ENCODE assay signal across 23 mouse cellular contexts in genomic region chr1:43537496-43537895, GRCm38 (mm10).
DNase-seq lines count a peak whose midpoint lies in the region; ATAC-seq and TF ChIP-seq lines count a peak whose summit lies in the region.
"Had no signal": no experiment of that assay in that cellular context is flagged by ENCODE, and none has a peak within 500 bp of the region (broad histone marks: within the 10 kb centered on the region; RNA-seq: fewer than 3 reads in every experiment).

No protein-coding gene starts in this region.

- intact Hi-C loops in heart, postnatal 10 days (cut with DNase I), result loop anchor here (5.0 kb wide), 1 partner anchor 235 kb away; no protein-coding TSS in a partner anchor
- intact Hi-C loops in heart, postnatal 25 days (cut with DNase I), result loop anchor here (5.0 kb wide), 1 partner anchor 240 kb away; no protein-coding TSS in a partner anchor

- no peak overlapping the region for H3K9ac ChIP-seq in heart, embryonic 12.5 days
- H3K9ac ChIP-seq in heart, embryonic 15.5 days, result no peak overlapping the region
- no peak overlapping the region for H3K9ac ChIP-seq in heart, postnatal 0 days (replicated peaks; ENCODE audit: low read depth, low read length)
- H3K9ac ChIP-seq: embryonic facial prominence, embryonic 13.5 days; embryonic facial prominence, embryonic 15.5 days; forebrain, embryonic 12.5 days had no signal

- no peak for TF ChIP-seq EP300 in heart, postnatal 0 days (IDR thresholded peaks at IDR 0.05; ENCODE audit: low read depth)

- H3K4me2 ChIP-seq in heart, embryonic 12.5 days, result no peak overlapping the region
- H3K4me2 ChIP-seq in heart, embryonic 15.5 days, result no peak overlapping the region
- no peak overlapping the region for H3K4me2 ChIP-seq in heart, postnatal 0 days (ENCODE audit: low read depth, low read length)
- H3K4me2 ChIP-seq: embryonic facial prominence, embryonic 13.5 days; embryonic facial prominence, embryonic 15.5 days; forebrain, embryonic 12.5 days had no signal

- peak overlapping the region; percentile 45 for H3K27ac ChIP-seq in heart, embryonic 12.5 days (ENCODE audit: poor library complexity, severe bottlenecking)
- peak overlapping the region; percentile 54; the same call in 1 of the 2 replicates for H3K27ac ChIP-seq in heart, embryonic 15.5 days
- 0 out of 2 replicates have a peak overlapping the region, but pooled peaks have one; percentile 46 for H3K27ac ChIP-seq in heart, postnatal 0 days (ENCODE audit: low read depth)
- H3K27ac ChIP-seq: embryonic facial prominence, embryonic 13.5 days; embryonic facial prominence, embryonic 15.5 days; forebrain, embryonic 10.5 days; forebrain, embryonic 12.5 days had no signal

- TF ChIP-seq CTCF in heart, postnatal 0 days (IDR thresholded peaks at IDR 0.05; ENCODE audit: low read depth), result no peak

- H3K9me3 ChIP-seq in heart, embryonic 12.5 days (replicated peaks), result no peaks in the 10 kb centered on the region
- no peaks in the 10 kb centered on the region for H3K9me3 ChIP-seq in heart, embryonic 15.5 days (replicated peaks)
- no peaks in the 10 kb centered on the region for H3K9me3 ChIP-seq in heart, postnatal 0 days (replicated peaks; ENCODE audit: control insufficient read depth, low read length)
- H3K9me3 ChIP-seq: embryonic facial prominence, embryonic 13.5 days; embryonic facial prominence, embryonic 15.5 days; forebrain, embryonic 10.5 days; forebrain, embryonic 12.5 days had no signal

- H3K4me3 ChIP-seq in heart, embryonic 12.5 days, result no peak overlapping the region
- H3K4me3 ChIP-seq in heart, embryonic 15.5 days, result no peak overlapping the region
- H3K4me3 ChIP-seq in heart, postnatal 0 days (ENCODE audit: low read depth, low read length), result no peak overlapping the region
- H3K4me3 ChIP-seq: embryonic facial prominence, embryonic 13.5 days; embryonic facial prominence, embryonic 15.5 days; erythroblast, embryonic 14.5 days; forebrain, embryonic 10.5 days; forebrain, embryonic 12.5 days had no signal

- H3K4me1 ChIP-seq in heart, embryonic 12.5 days (replicated peaks), result peaks cover 60% of the 10 kb centered on the region
- H3K4me1 ChIP-seq in heart, embryonic 15.5 days (replicated peaks), result peaks cover 48% of the 10 kb centered on the region
- peaks cover 43% of the 10 kb centered on the region for H3K4me1 ChIP-seq in heart, postnatal 0 days (ENCODE audit: control insufficient read depth, insufficient read depth)

- no peaks in the 10 kb centered on the region for H3K27me3 ChIP-seq in heart, embryonic 12.5 days (replicated peaks)
- no peaks in the 10 kb centered on the region for H3K27me3 ChIP-seq in heart, embryonic 15.5 days
- H3K27me3 ChIP-seq in heart, postnatal 0 days (ENCODE audit: control insufficient read depth, insufficient read depth, low read length), result no peaks in the 10 kb centered on the region
- H3K27me3 ChIP-seq: embryonic facial prominence, embryonic 13.5 days; embryonic facial prominence, embryonic 15.5 days; forebrain, embryonic 12.5 days had no signal

- no peak for ATAC-seq in heart, embryonic 12.5 days (ENCODE audit: insufficient number of reproducible peaks, low FRiP score)
- no peak for ATAC-seq in heart, embryonic 15.5 days (replicated peaks; ENCODE audit: insufficient number of reproducible peaks, insufficient read depth, low FRiP score, low read depth)
- no peak for ATAC-seq in heart, postnatal 0 days (ENCODE audit: insufficient read depth, low read depth)
- ATAC-seq: forebrain, embryonic 14.5 days; forebrain, embryonic 16.5 days had no signal

- peaks cover 9% of the 10 kb centered on the region for H3K36me3 ChIP-seq in heart, embryonic 12.5 days
- H3K36me3 ChIP-seq in heart, embryonic 15.5 days, result no peaks in the 10 kb centered on the region
- H3K36me3 ChIP-seq in heart, postnatal 0 days (replicated peaks; ENCODE audit: control insufficient read depth, insufficient read depth, low read length), result no peaks in the 10 kb centered on the region

- peak; percentile 65 for DNase-seq in adrenal gland, adult 2 months
- no peak for DNase-seq in adrenal gland, postnatal 4 days (ENCODE audit: low spot score in 2 of 2)
- no peak for DNase-seq in heart, postnatal 10 days
- no peak for DNase-seq in heart, postnatal 4 days
- no peak for DNase-seq in heart, postnatal 0 days (ENCODE audit: low spot score)
- no peak for DNase-seq in heart, postnatal 25 days (ENCODE audit: low spot score)
- DNase-seq: adrenal gland, postnatal 25 days; cerebellum, adult 11 months; cerebellum, adult 18-20 months; cerebellum, adult 8-10 months; cerebellum, adult 9-11 months; cerebellum, postnatal 14 days; cerebellum, postnatal 36 days; embryo, embryonic 11 days had no signal
